Mouse (Mus musculus): Measurements from ENCODE around the gene Stpg4. TPM values are rescaled to one million over a fixed set of nuclear protein-coding genes. Genes with fewer than 3 reads are reported as not detected.

Stpg4 gene
- not detected for polyA plus RNA-seq (2015; fragmentation: Illumina TruSeq; extraction: RNeasy Lipid Tissue Mini Kit (QIAGEN cat#74804); ENCODE audit: low read depth, low replicate concordance)

DNA sequence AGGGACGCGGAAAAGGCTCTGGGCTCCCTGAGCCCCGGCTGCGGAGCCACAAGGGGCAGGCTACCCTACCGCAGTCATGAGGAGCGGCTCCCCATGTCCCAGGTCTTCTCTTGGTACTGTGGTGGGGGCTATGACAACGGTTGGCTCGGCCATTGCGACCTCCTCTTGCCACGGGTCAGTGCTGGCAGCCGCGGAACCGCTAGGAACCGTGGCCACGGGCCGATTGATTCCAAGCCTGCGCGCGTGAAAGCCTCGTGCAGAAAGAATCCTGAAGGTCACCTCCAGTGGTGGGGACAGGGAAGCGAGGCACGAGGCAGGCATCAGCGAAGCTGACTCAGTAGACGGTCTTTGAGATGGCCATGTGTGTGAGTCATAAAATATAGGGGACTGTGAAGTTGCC is at the start of gene Stpg4:
TSS of gene Stpg4 (minus strand) at position 231 of the 400 bp plus-strand sequence.

DNA sequence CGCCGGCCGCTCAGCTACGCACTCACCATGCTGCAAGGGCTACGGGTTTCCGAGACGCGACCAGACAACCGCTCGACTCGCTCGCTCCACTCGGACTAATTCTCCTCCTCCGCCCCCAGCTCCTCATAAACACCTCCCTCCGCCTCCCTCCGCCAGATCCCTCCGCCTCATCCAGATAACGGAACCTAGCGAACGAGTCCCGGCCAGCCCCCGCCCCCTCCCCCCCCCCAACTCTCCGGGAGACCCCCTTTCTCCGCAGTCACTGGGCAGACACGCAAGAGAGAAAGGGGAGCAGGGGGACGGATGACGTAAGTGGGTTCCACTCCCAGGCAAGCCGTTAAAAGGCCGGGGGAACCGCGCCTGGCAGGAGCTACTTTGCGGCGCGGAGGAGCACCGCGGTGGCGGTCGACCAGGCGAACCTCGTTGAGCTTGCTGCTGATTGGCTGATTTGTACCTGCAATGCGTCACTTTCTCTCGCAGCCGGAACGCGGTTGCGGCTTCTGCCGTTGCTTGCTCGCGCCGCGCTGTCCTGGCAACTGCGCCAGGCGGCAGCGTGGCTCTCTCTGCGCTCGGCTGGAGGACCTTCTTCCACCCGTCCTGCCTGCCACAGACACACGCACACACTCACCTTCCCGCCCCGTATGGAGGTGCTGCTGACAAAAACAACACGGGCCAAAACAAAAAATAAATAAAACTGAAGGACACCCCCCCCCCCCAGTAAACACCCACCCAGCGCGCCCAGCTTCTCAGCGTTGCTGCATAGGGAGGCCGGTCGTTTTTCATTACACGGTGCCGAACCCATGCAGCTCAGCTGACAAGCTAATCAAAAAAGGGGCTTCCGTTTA is 19.4 kb upstream of the Stpg4 start, which contains the start of gene Calm2:
TSS of gene Calm2 (minus strand) at position 169 of the 845 bp plus-strand sequence.

Other genes with a start within 250 kb of the Stpg4 start
- gene Mcfd2, start 161.8 kb downstream of the Stpg4 start, polyA plus RNA-seq (2015; fragmentation: Illumina TruSeq; extraction: RNeasy Lipid Tissue Mini Kit (QIAGEN cat#74804); ENCODE audit: low read depth, low replicate concordance), result 103 TPM
- 13.0 TPM for gene Ttc7, start 144.9 kb downstream of the Stpg4 start, polyA plus RNA-seq (2015; fragmentation: Illumina TruSeq; extraction: RNeasy Lipid Tissue Mini Kit (QIAGEN cat#74804); ENCODE audit: low read depth, low replicate concordance)
- gene Calm2, start 19.2 kb upstream of the Stpg4 start, polyA plus RNA-seq (2015; fragmentation: Illumina TruSeq; extraction: RNeasy Lipid Tissue Mini Kit (QIAGEN cat#74804); ENCODE audit: low read depth, low replicate concordance), result 4,356 TPM
- gene Epcam, start 208.2 kb upstream of the Stpg4 start, polyA plus RNA-seq (2015; fragmentation: Illumina TruSeq; extraction: RNeasy Lipid Tissue Mini Kit (QIAGEN cat#74804); ENCODE audit: low read depth, low replicate concordance), result not detected
- 21.8 TPM for gene Msh2, start 244.6 kb upstream of the Stpg4 start, polyA plus RNA-seq (2015; fragmentation: Illumina TruSeq; extraction: RNeasy Lipid Tissue Mini Kit (QIAGEN cat#74804); ENCODE audit: low read depth, low replicate concordance)